Mouse (Mus musculus): ENCODE data around the gene Sigirr. TPM values are rescaled to one million over a fixed set of nuclear protein-coding genes. Genes with fewer than 3 reads are reported as not detected.
A peak's percentile ranks its signal among the peaks of the same experiment; 100 is the strongest.

Sigirr gene
- total RNA-seq, 2 experiments from 2014 or later: 1.7 TPM

GRCm38 (mm10) chr7:141052016-141052415 is 48.4 kb downstream of the Sigirr start:
- no peak for DNase-seq
- TF ChIP-seq CTCF (IDR thresholded peaks at IDR 0.05): no peak
- no peak overlapping the region for H3K27ac ChIP-seq
- intact Hi-C loops (cut with DNase I): no loop called here
- H3K4me3 ChIP-seq: no peak overlapping the region

DNA sequence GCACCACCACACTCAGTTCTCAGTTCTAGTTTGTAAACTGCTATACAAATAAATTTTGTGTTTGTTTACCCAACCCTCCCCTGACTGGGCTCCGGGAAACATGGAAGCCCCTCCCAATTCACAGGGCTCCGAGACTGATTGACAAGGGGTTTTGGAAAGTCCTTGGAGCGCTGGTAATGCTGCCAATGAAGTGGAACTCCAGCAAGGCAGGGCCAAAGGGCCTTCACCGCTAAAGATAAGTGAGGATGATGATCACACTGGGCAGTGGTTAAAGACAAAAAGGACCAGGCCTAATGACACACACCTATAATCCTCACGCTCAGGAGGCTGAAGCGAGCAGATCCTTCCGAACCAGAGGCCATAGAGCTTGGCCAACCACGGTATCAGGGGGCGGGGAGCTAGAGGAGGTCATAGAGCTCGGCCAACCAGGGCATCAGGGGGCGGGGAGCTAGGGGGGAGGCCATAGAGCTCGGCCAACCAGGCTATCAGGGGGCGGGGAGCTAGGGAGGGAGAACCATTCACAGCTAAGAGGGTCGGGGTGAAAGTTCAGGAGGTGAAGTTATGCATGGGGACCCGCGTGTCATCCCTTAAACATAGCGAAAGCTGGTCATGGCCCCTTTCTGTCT is 49.2 kb downstream of the Sigirr start:
- intact Hi-C loops (cut with DNase I): no loop called here
- Histone ChIP-seq H3K27ac (no peak overlapping the region), H3K4me3 (no peak overlapping the region)
- DNase-seq: no peak
- no peak for TF ChIP-seq CTCF (IDR thresholded peaks at IDR 0.05)

- no peak for DNase-seq
- intact Hi-C loops (cut with DNase I): no loop called here
- Histone ChIP-seq H3K27ac (peak overlapping the region; percentile 95), H3K4me3 (no peak overlapping the region)
- no peak for TF ChIP-seq CTCF (IDR thresholded peaks at IDR 0.05)
Measured at GRCm38 (mm10) chr7:141049326-141049725, 51.0 kb downstream of the Sigirr start.

- Histone ChIP-seq H3K4me3 (peak overlapping the region; percentile 71), H3K27ac (peak overlapping the region; percentile 95)
- TF ChIP-seq CTCF (IDR thresholded peaks at IDR 0.05): peak; percentile 81
- intact Hi-C loops (cut with DNase I): loop anchor here (1.0 kb wide), 4 partner anchors 39 to 204 kb away; no protein-coding TSS in a partner anchor
- peak; percentile 94 for DNase-seq
Measured at GRCm38 (mm10) chr7:141048226-141049218, 51.9 kb downstream of the Sigirr start.

DNA sequence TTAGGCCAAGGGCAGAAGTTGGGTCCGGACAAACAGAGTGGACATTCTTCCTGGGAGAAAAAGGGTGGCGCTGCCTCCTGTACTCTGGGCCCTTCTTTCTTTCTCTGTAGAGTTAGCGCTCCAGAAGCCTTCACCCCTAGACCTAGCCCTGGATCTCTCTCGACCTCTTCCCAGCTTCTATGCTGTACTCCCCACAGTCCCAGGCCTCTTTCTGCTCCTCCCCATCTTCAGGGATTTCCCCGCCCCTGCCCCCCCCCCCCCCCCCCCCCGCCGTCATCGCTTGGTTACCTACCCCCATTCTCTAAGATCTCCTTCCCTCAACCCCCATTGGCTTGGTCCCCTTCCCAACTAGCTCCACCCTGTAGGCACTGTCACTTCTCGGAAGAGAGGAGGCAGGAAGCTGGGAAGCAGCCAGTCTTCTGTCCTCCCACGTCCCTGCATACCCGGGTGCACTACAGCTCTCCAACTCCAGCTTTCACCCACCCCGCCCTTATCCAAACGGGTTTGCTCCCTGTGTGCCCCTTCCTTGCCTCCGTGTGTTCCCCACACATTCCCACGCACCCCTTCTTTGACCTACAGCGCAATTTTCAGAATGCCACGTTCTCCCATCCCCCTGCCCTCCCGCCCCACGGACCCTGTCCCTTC is 52.7 kb downstream of the Sigirr start:
- peak overlapping the region; percentile 71 for H3K4me3 ChIP-seq
- intact Hi-C loops (cut with DNase I): loop anchor here (1.0 to 2.0 kb wide), 5 partner anchors 38 to 203 kb away; no protein-coding TSS in a partner anchor
- peak; percentile 89 for DNase-seq
- peak overlapping the region; percentile 95 for H3K27ac ChIP-seq
- TF ChIP-seq CTCF (IDR thresholded peaks at IDR 0.05): no peak

DNA sequence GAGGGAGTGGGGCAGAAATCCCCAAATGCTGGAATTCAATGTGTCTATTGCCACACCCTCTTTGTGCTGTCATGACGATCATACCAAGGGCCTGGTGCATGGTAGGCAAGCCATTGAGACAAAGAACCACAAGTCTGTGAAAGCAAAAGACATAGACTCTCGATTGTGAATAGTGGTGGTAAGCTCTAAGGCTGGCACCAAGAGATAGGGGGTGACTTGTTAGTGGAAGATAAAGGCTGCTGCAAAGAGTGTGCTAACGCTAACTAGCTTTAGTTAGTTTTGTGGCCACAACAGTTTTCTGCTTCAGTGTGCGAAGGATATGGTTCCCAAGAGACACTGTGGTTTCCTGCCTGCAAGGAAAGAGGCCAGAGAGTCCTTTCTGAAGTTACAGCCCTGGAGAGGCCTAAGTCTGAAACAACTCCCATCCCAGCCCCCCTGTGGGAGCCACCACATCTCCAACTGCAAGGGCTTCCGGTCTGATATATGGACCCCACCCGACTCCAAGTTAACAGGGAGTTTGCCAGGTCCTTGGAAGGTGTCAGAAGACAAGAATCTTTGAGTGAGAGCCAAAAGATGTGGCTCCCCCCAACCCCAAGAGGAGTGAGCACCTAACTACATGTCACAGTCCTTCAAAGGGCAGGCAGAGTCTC is 53.3 kb downstream of the Sigirr start:
- Histone ChIP-seq H3K4me3 (peak overlapping the region; percentile 71), H3K27ac (peak overlapping the region; percentile 95)
- peak; percentile 58 for DNase-seq
- no peak for TF ChIP-seq CTCF (IDR thresholded peaks at IDR 0.05)
- intact Hi-C loops (cut with DNase I): loop anchor here (2.0 kb wide), 1 partner anchor 90 kb away; no protein-coding TSS in a partner anchor

- no peak for TF ChIP-seq CTCF (IDR thresholded peaks at IDR 0.05)
- intact Hi-C loops (cut with DNase I): no loop called here
- DNase-seq: no peak
- peak overlapping the region; percentile 85; the same call in 1 of the 2 replicates for H3K27ac ChIP-seq
- no peak overlapping the region for H3K4me3 ChIP-seq
Measured at GRCm38 (mm10) chr7:141042539-141042938, 57.8 kb downstream of the Sigirr start.

GRCm38 (mm10) chr7:141041661-141042060 is 58.7 kb downstream of the Sigirr start:
- H3K27ac ChIP-seq: peak overlapping the region; percentile 85
- peak; percentile 86 for DNase-seq
- no peak for TF ChIP-seq CTCF (IDR thresholded peaks at IDR 0.05)
- intact Hi-C loops (cut with DNase I): no loop called here
- H3K4me3 ChIP-seq: peak overlapping the region; percentile 17

Other genes with a start within 250 kb of the Sigirr start
- gene Gm45785, start 244.2 kb downstream of the Sigirr start, total RNA-seq (2021): not detected
- gene Ric8a, start 243.6 kb downstream of the Sigirr start, total RNA-seq (2021): 10 to 100 TPM; 12.7 TPM
- gene Bet1l, start 243.0 kb downstream of the Sigirr start, total RNA-seq (2021): 1 to 10 TPM; 6.0 to 6.9 TPM
- gene Psmd13, start 218.6 kb downstream of the Sigirr start, total RNA-seq (2021): 10 to 100 TPM; 84.5 to 89.3 TPM
- gene Sirt3, start 218.3 kb downstream of the Sigirr start, total RNA-seq (2021): 10 to 100 TPM; 20.4 to 27.3 TPM
- gene Cox8b, start 200.1 kb downstream of the Sigirr start, total RNA-seq (2021): 1,000 to 10,000 TPM; 2,055 to 2,295 TPM
- gene Nlrp6, start 179.7 kb downstream of the Sigirr start, total RNA-seq (2021): not detected
- 1 to 10 TPM; 3.8 to 5.6 TPM for gene Pgghg, start 159.2 kb downstream of the Sigirr start, total RNA-seq (2021)
- under 1 TPM in 1 of 2 experiments, not detected in 1; 0.33 TPM for gene Ifitm5, start 150.3 kb downstream of the Sigirr start, total RNA-seq (2021)
- not detected for gene Gm45717, start 144.6 kb downstream of the Sigirr start, total RNA-seq (2021)
- 10 to 100 TPM; 42.2 to 82.6 TPM for gene Ifitm2, start 144.6 kb downstream of the Sigirr start, total RNA-seq (2021)
- gene Ifitm1, start 133.4 kb downstream of the Sigirr start, total RNA-seq (2021): 1 to 10 TPM in 1 of 2 experiments, under 1 TPM in 1; 0.69 to 1.4 TPM
- 10 to 100 TPM; 30.8 to 49.0 TPM for gene Ifitm3, start 89.8 kb downstream of the Sigirr start, total RNA-seq (2021)
- not detected for gene Ifitm6, start 82.6 kb downstream of the Sigirr start, total RNA-seq (2021)
- not detected for gene Gm17387, start 71.4 kb downstream of the Sigirr start, total RNA-seq (2021)
- gene B4galnt4, start 39.5 kb downstream of the Sigirr start, total RNA-seq (2021): under 1 TPM; 0.17 to 0.18 TPM
- gene Pkp3, start 22.4 kb downstream of the Sigirr start, total RNA-seq (2021): not detected
- not detected for gene Ano9, start 17.2 kb upstream of the Sigirr start, total RNA-seq (2021)
- gene Ptdss2, start 21.8 kb upstream of the Sigirr start, total RNA-seq (2021): 10 to 100 TPM; 19.5 to 20.5 TPM
- gene Rnh1, start 72.3 kb upstream of the Sigirr start, total RNA-seq (2021): 10 to 100 TPM; 46.5 to 50.9 TPM
- gene Hras, start 93.4 kb upstream of the Sigirr start, total RNA-seq (2021): 100 to 1,000 TPM; 117 to 119 TPM
- 1 to 10 TPM; 1.7 to 2.1 TPM for gene Lrrc56, start 93.6 kb upstream of the Sigirr start, total RNA-seq (2021)
- gene Lmntd2, start 113.5 kb upstream of the Sigirr start, total RNA-seq (2021): not detected
- under 1 TPM in 1 of 2 experiments, not detected in 1; 0.28 TPM for gene Rassf7, start 115.3 kb upstream of the Sigirr start, total RNA-seq (2021)
- gene Phrf1, start 128.2 kb upstream of the Sigirr start, total RNA-seq (2021): 10 to 100 TPM; 22.4 to 28.1 TPM
- 1 to 10 TPM; 1.1 TPM for gene Irf7, start 165.9 kb upstream of the Sigirr start, total RNA-seq (2021)
- not detected for gene Cdhr5, start 176.2 kb upstream of the Sigirr start, total RNA-seq (2021)
- gene Sct, start 178.6 kb upstream of the Sigirr start, total RNA-seq (2021): not detected
- gene Drd4, start 191.4 kb upstream of the Sigirr start, total RNA-seq (2021): not detected
- gene Deaf1, start 227.1 kb upstream of the Sigirr start, total RNA-seq (2021): 10 to 100 TPM; 13.3 to 14.0 TPM
- 10 to 100 TPM; 11.5 to 16.9 TPM for gene Tmem80, start 227.2 kb upstream of the Sigirr start, total RNA-seq (2021)
- 1 to 10 TPM; 2.6 to 3.1 TPM for gene Eps8l2, start 238.3 kb upstream of the Sigirr start, total RNA-seq (2021)

Data from gastrocnemius, adult 2 months (tissue).